Mouse (Mus musculus) lung, postnatal 14 days (tissue): ENCODE measurements around the gene Olfr768.
"Not testable (repeated sequence)": the region's sequence is repeated elsewhere in the genome, so short reads cannot be mapped to it uniquely, and the experiment has no call there.

Experiments
- DNase-seq: peaks from one replicate; pipeline ENCODE4 v3.0.0; 2021

Olfr768 gene

DNA sequence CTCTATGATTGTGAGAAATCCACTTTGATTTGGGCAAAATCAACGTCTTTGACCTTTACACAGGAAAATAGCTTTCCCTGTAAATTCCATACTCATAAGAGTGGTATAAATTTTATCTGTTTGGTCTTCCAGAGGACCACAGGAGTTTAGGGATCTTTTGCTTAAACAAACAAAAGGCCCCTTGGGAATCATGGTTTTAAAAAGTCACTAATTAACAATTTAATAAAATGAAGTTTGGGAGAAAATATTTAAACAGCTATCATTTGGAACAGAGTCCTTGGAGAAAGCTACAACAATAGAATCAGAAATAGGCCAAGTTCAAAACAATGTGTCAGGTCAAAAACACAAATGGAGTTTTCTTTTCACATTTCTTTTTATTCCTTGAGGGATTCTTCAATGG is at the start of gene Olfr768:
Olfr768 (minus strand) TSS at position 101 of the 400 bp plus-strand sequence.
- DNase-seq = no peak

DNA sequence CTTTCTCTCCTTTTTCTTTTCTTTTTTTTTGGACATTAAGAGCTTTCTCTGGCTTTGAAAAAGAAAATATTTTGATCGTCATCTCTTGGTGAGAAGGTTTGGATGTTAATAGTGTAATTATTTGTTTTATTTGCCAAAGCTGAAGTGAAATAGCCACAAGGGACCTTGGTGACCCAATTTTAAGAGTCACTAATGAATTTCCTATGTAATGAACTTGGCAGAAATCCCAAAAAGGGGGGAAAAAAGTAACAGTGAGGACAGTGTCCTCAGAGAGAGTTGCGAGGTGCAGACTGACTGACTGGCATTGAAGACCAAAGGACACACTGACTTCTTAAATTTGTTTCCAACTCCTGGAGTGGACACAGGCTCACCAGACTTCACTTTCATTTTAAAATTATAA is 39.7 kb upstream of the Olfr768 start, which contains the start of gene Olfr770:
Olfr770 (minus strand) TSS at position 101 of the 400 bp plus-strand sequence.
- no peak for DNase-seq

DNA sequence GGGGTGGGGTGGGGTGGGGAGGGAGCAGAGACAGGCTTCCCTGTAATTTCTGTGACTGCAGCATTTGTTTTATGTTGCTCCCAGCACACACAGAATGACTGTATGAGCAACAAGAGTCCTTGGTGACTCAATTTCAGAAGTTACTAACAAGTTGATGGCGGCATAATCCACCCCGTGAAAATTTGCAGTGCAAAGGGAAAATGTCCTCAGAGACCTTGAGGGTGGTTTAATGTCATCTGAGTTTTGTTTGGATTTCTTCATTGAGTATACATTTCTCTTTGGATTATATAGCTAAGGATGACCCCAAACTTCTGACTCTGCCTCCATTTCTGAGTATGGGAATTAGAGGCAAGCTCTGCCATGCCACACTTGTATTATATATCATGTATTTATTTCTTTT is 18.6 kb upstream of the Olfr768 start, which contains the start of gene Olfr769:
Olfr769 (minus strand) TSS at position 101 of the 400 bp plus-strand sequence.
- DNase-seq = no peak

DNA sequence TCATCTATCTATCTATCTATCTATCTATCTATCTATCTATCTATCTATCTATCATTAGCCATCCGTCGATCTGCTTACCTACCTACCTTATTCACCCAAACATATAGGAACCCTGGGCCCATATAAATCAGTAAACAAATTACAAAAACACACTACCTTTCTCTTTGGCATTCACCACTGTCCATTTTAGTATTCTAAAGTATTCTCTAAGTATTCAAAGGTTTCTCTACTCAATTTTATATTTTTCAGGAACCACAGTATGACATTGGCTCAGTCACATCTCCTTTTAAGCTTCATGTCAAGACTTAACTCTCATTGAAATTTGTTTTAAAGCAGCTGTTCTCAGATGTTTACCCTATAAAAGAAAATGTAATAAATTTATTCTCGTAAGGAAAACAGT is 16.0 kb upstream of the Olfr768 start:
- DNase-seq = no peak

DNA sequence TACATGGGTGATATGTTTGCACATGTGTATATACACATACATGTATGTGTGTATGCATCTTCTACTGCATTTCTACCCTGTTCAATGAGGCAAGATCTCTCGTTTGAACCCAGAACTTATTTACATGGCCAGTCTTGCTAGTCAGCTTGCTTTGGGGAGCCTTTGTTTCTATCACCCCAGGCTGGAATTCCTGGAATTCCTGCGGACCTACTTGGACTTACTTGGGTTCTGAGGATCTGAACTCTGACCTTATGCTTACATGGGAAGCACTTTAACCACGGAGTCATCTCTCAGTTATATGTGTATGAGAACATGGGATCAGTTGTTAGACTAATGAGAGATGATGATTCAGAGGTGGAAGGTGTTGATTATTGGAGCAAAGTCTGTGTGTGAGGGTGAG is 2.1 kb upstream of the Olfr768 start:
- no peak for DNase-seq

DNA sequence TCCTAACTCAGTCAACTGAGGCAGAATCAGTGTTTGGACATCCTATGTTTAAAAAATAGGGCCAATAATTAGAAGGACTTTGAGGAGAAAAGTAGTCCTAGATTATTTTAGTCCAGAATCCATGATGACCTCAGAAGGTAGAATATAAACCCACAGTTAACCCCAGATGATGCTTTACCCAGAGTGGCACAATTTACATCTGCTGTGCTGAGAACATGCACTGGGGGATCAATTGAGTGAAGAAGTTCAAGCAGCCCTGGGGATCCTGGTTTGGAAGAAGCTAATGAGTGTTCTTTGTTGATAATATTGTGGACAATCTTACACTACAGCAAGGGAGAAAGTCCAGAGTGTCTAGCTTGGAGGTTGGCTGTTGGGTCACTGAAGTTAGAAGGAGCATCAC is 16.4 kb downstream of the Olfr768 start, which contains the start of gene Olfr767:
Olfr767 (minus strand) TSS at position 101 of the 400 bp plus-strand sequence.
- not testable (repeated sequence) for DNase-seq

DNA sequence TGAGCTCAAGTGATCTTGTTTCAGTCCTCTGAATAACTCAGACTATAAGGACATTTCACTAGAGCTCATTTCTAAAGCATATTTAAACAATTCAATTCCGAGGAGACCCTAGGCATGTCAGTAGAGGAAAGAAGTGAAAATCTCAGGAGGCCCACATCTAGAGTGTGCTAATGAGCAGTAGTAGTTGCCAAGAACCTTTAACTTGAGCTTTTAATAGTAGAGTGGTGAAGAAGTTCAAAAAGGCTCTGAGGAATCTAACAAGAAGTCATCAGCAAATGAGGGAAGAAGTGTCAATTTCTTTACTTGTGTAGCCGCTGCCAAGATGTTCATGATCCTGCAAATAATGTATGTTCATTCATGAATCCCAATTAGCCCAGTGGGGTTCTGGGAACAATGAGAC is 30.3 kb downstream of the Olfr768 start, which contains the start of gene Olfr766-ps1:
Olfr766-ps1 (minus strand) TSS at position 101 of the 400 bp plus-strand sequence.
- no peak for DNase-seq

DNA sequence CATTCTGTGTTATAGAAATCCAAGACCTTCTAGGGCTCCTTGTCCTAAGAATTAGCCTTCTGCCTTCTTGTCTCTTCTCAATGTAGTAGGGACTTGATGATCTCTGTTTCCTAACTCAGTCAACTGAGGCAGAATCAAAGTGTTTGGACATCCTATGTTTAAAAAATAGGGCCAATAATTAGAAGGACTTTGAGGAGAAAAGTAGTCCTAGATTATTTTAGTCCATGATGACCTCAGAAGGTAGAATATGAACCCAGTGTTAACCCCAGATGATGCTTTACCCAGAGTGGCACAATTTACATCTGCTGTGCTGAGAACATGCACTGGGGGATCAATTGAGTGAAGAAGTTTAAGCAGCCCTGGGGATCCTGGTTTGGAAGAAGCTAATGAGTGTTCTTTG is 49.3 kb downstream of the Olfr768 start, which contains the start of gene Olfr765:
Olfr765 (minus strand) TSS at position 101 of the 400 bp plus-strand sequence.
- DNase-seq = not testable (repeated sequence)
